Mouse (Mus musculus): ENCODE measurements around the gene Fyn. TPM values are rescaled to one million over a fixed set of nuclear protein-coding genes. Genes with fewer than 3 reads are reported as not detected.

The Fyn gene
- polyA plus RNA-seq, 1 experiment from 2014 or later, result 42.7 TPM

DNA sequence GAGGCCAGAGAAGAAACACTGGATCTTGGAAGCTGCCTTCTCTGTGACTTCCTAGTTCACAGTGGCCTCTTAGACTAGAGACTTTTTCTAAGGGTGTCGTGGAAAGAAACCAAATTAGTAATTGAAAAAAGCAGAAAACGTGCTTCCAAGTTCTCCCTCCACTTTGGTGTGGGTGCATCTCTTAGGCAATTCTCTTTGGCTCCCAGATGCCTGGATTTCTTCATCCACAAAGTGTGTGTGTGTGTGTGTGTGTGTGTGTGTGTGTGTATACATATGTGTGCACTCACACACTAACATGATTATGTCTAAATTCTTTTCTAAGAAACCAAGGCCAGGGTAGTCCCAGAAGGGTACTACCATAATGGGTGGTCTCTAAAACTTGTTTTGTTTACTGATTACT, 245.3 kb downstream of the Fyn start:
- Histone ChIP-seq H3K9me3 (ENCODE audit: control insufficient read depth, low read length) (no peaks in the 10 kb centered on the region), H3K9ac (ENCODE audit: low read length) (no peak overlapping the region), H3K27ac (ENCODE audit: low read depth, low read length) (no peak overlapping the region)

GRCm38 (mm10) chr10:39614676-39615075, 246.0 kb downstream of the Fyn start:
- DNase-seq (ENCODE audit: low spot score), result no peak
- Histone ChIP-seq H3K4me2 (ENCODE audit: low read depth, low read length, severe bottlenecking) (no peak overlapping the region), H3K27me3 (ENCODE audit: control insufficient read depth, insufficient read depth, low read length) (no peaks in the 10 kb centered on the region), H3K4me3 (ENCODE audit: low read depth, low read length) (no peak overlapping the region), H3K27ac (ENCODE audit: low read depth, low read length) (no peak overlapping the region), H3K36me3 (ENCODE audit: control insufficient read depth, insufficient read depth, low read length) (no peaks in the 10 kb centered on the region), H3K9me3 (ENCODE audit: control insufficient read depth, low read length) (no peaks in the 10 kb centered on the region), H3K9ac (ENCODE audit: low read length) (no peak overlapping the region), H3K4me1 (replicated peaks; ENCODE audit: control insufficient read depth, insufficient read depth, low read length) (peaks cover 9% of the 10 kb centered on the region; the same call in 1 of the 2 replicates)
- WGBS, result 31% methylated on average over 6 of the region's 6 CpGs
- ATAC-seq (replicated peaks; ENCODE audit: low FRiP score), result no peak

More for the DNA sequence above, 245.3 kb downstream of the Fyn start:
- no peak overlapping the region for H3K4me2 ChIP-seq (ENCODE audit: low read depth, low read length, severe bottlenecking)
- peaks cover 9% of the 10 kb centered on the region; the same call in 1 of the 2 replicates for H3K4me1 ChIP-seq (replicated peaks; ENCODE audit: control insufficient read depth, insufficient read depth, low read length)
- no peaks in the 10 kb centered on the region for H3K36me3 ChIP-seq (ENCODE audit: control insufficient read depth, insufficient read depth, low read length)
- 47% methylated on average over 2 of the region's 2 CpGs for WGBS
- H3K4me3 ChIP-seq (ENCODE audit: low read depth, low read length), result no peak overlapping the region
- ATAC-seq (replicated peaks; ENCODE audit: low FRiP score) (no peak), DNase-seq (ENCODE audit: low spot score) (no peak)
- H3K27me3 ChIP-seq (ENCODE audit: control insufficient read depth, insufficient read depth, low read length), result no peaks in the 10 kb centered on the region

Other genes starting within 250 kb of the Fyn start
- 12.5 and 13.3 TPM in 2 replicates for gene Fam229b, start 234.9 kb upstream of the Fyn start, polyA plus RNA-seq (2014; fragmentation: Nextera tagmentation; extraction: Ambion mirVana)
- 23.2 and 25.4 TPM in 2 replicates for gene Tube1, start 234.9 kb upstream of the Fyn start, polyA plus RNA-seq (2014; fragmentation: Nextera tagmentation; extraction: Ambion mirVana)
- 0.27 and 0.31 TPM in 2 replicates for gene Ccn6, start 205.1 kb upstream of the Fyn start, polyA plus RNA-seq (2014; fragmentation: Nextera tagmentation; extraction: Ambion mirVana)
- gene Traf3ip2, start 244.1 kb downstream of the Fyn start, polyA plus RNA-seq (2014; fragmentation: Nextera tagmentation; extraction: Ambion mirVana), result 3.8 and 5.4 TPM in 2 replicates

All from forebrain, embryonic 11.5 days (tissue).